Mouse (Mus musculus): ENCODE data around the gene Zswim5. TPM values are rescaled to one million over a fixed set of nuclear protein-coding genes. Genes with fewer than 3 reads are reported as not detected.

Zswim5 gene
- polyA plus RNA-seq, 1 experiment: 36.0 TPM

- DNase-seq (ENCODE audit: low read depth): no peak
- TF ChIP-seq CTCF (IDR thresholded peaks at IDR 0.05; ENCODE audit: borderline replicate concordance, extremely low read depth, insufficient read depth, insufficient read length) (no peak), POLR2A (IDR thresholded peaks at IDR 0.05; ENCODE audit: borderline replicate concordance, extremely low read depth, insufficient read depth, insufficient read length, poor library complexity, severe bottlenecking) (no peak)
Observed at GRCm38 (mm10) chr4:116862023-116862422, 15.2 kb upstream of the Zswim5 start.

- DNase-seq (ENCODE audit: low read depth): no peak
- TF ChIP-seq POLR2A (IDR thresholded peaks at IDR 0.05; ENCODE audit: borderline replicate concordance, extremely low read depth, insufficient read depth, insufficient read length, poor library complexity, severe bottlenecking): no peak
- TF ChIP-seq CTCF (IDR thresholded peaks at IDR 0.05; ENCODE audit: borderline replicate concordance, extremely low read depth, insufficient read depth, insufficient read length): no peak
Observed at GRCm38 (mm10) chr4:116869898-116870297, 7.3 kb upstream of the Zswim5 start.

DNA sequence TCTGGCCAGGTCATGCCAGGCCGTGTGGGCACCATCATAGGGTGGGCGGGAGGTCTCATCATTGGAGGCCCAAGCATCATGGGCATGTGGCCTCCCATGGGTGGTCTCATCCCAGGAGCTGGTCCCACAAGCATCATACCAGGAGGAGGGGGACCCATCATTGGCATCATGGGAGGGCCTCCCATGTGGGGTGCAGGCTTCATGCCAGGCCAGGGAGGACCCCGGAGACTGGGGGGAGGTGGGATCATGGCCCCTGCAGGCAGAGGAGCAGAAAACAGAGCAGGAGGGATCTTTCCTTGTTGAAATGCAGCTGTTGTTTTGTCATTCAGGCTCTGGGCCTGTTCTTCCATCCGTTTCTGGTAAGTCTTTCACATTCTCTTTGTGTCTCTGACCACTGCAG lies 2.6 kb upstream of the Zswim5 start:
- no peak for DNase-seq (ENCODE audit: low read depth)
- TF ChIP-seq CTCF (IDR thresholded peaks at IDR 0.05; ENCODE audit: borderline replicate concordance, extremely low read depth, insufficient read depth, insufficient read length) (no peak), POLR2A (IDR thresholded peaks at IDR 0.05; ENCODE audit: borderline replicate concordance, extremely low read depth, insufficient read depth, insufficient read length, poor library complexity, severe bottlenecking) (no peak)

GRCm38 (mm10) chr4:116876630-116876994 lies 564 bp upstream of the Zswim5 start:
- TF ChIP-seq CTCF (IDR thresholded peaks at IDR 0.05; ENCODE audit: borderline replicate concordance, extremely low read depth, insufficient read depth, insufficient read length) (peak; percentile 12; the same call in 1 of the 2 replicates), POLR2A (IDR thresholded peaks at IDR 0.05; ENCODE audit: borderline replicate concordance, extremely low read depth, insufficient read depth, insufficient read length, poor library complexity, severe bottlenecking) (no peak)
- peak; percentile 85 for DNase-seq (ENCODE audit: low read depth)

DNA sequence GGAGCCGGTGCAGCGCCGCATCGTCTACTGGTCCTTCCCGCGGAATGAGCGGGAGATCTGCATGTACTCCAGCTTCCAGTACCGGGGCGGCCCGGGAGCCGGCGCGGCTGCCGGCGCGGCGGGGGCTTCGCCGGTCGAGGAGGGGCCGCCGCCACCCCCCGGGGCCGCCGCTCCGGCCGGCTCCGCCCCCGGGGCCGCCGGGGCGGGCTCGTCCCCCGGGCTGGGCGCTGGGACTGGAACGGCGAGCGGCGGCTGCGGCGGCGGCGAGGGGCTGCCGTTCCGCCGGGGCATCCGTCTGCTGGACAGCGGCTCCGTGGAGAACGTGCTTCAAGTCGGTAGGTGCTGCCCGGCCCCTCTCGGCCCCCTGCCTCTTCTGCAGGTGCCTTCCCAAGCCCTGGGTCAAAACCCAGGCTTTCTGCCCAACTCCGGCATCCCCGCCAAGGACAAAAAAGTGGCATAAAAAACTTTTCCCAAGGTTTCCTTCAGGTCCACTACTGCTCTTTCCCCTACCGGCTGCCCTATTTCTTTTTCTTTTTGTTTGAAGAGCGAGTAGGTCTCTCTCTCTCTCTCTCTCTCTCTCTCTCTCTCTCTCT lies 649 bp downstream of the Zswim5 start:
- TF ChIP-seq CTCF (IDR thresholded peaks at IDR 0.05; ENCODE audit: borderline replicate concordance, extremely low read depth, insufficient read depth, insufficient read length) (no peak), POLR2A (IDR thresholded peaks at IDR 0.05; ENCODE audit: borderline replicate concordance, extremely low read depth, insufficient read depth, insufficient read length, poor library complexity, severe bottlenecking) (0 out of 2 replicates have a peak, but pooled peaks have one; percentile 7)
- DNase-seq (ENCODE audit: low read depth): peak; percentile 69

- DNase-seq (ENCODE audit: low read depth): peak; percentile 92
- TF ChIP-seq POLR2A (IDR thresholded peaks at IDR 0.05; ENCODE audit: borderline replicate concordance, extremely low read depth, insufficient read depth, insufficient read length, poor library complexity, severe bottlenecking) (no peak), CTCF (IDR thresholded peaks at IDR 0.05; ENCODE audit: borderline replicate concordance, extremely low read depth, insufficient read depth, insufficient read length) (no peak)
Observed at GRCm38 (mm10) chr4:116878491-116878890, 1.3 kb downstream of the Zswim5 start.

DNA sequence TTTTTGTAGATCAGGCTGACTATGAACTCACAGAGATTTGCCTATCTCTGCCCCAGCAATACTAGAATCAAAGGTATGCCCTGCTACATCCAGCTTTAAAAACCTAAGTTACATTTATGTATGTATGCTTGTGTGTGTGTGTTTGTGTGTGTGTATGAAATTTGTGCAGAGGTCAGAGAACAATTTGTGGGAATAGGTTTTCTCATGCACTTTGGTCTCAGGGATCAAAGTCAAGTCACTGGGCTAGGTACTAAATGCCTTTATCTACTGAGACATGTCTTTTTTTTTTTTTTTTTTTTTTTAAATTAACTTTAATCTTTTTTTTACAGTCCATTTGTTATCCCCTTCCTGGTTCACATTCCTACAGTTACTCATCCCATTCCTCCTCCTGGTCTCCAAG lies 5.5 kb downstream of the Zswim5 start:
- no peak for TF ChIP-seq CTCF (IDR thresholded peaks at IDR 0.05; ENCODE audit: borderline replicate concordance, extremely low read depth, insufficient read depth, insufficient read length)
- TF ChIP-seq POLR2A (IDR thresholded peaks at IDR 0.05; ENCODE audit: borderline replicate concordance, extremely low read depth, insufficient read depth, insufficient read length, poor library complexity, severe bottlenecking): no peak
- DNase-seq (ENCODE audit: low read depth): no peak

- peak; percentile 15 for DNase-seq (ENCODE audit: low read depth)
- no peak for TF ChIP-seq CTCF (IDR thresholded peaks at IDR 0.05; ENCODE audit: borderline replicate concordance, extremely low read depth, insufficient read depth, insufficient read length)
- TF ChIP-seq POLR2A (IDR thresholded peaks at IDR 0.05; ENCODE audit: borderline replicate concordance, extremely low read depth, insufficient read depth, insufficient read length, poor library complexity, severe bottlenecking): no peak
Observed at GRCm38 (mm10) chr4:116894200-116895080, 17.3 kb downstream of the Zswim5 start.

DNA sequence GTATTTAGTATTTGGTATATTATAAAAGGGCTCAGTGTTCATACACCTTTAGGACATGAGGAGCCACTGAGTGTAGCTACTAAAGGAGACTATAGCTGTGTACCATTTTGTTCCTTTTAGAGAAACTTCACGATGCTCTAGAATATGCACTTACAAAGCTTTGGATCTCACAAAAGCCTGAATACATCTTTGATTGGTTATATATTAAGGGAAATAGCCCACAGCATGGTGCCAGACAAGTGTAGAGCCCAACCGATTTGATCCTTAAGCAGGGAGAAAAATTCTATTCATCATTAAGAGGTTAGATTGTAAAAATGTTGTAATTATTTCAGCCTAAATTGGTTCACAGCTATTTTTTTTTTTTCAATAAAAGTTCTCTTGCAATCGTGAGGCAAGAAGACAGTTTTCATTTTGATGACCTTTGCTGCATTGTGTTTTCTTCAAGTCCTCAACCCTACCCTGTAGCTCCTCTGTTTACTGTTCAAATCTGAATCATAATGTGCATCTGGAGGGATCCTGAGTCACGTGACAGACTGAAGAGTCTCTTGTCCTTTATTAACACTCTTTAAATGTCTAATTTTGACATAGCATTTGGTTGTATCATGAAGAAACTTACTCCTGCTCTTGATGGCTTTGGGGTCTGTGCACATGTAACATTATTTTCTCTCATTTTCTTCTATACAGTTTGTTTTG lies 33.5 kb downstream of the Zswim5 start:
- peak; percentile 80 for DNase-seq (ENCODE audit: low read depth)
- no peak for TF ChIP-seq POLR2A (IDR thresholded peaks at IDR 0.05; ENCODE audit: borderline replicate concordance, extremely low read depth, insufficient read depth, insufficient read length, poor library complexity, severe bottlenecking)
- TF ChIP-seq CTCF (IDR thresholded peaks at IDR 0.05; ENCODE audit: borderline replicate concordance, extremely low read depth, insufficient read depth, insufficient read length): no peak

- TF ChIP-seq POLR2A (IDR thresholded peaks at IDR 0.05; ENCODE audit: borderline replicate concordance, extremely low read depth, insufficient read depth, insufficient read length, poor library complexity, severe bottlenecking) (no peak), CTCF (IDR thresholded peaks at IDR 0.05; ENCODE audit: borderline replicate concordance, extremely low read depth, insufficient read depth, insufficient read length) (no peak)
- DNase-seq (ENCODE audit: low read depth): peak; percentile 77
Observed at GRCm38 (mm10) chr4:116911202-116911601, 34.0 kb downstream of the Zswim5 start.

- DNase-seq (ENCODE audit: low read depth): no peak
- no peak for TF ChIP-seq CTCF (IDR thresholded peaks at IDR 0.05; ENCODE audit: borderline replicate concordance, extremely low read depth, insufficient read depth, insufficient read length)
- TF ChIP-seq POLR2A (IDR thresholded peaks at IDR 0.05; ENCODE audit: borderline replicate concordance, extremely low read depth, insufficient read depth, insufficient read length, poor library complexity, severe bottlenecking): no peak
Observed at GRCm38 (mm10) chr4:116913318-116913717, 36.1 kb downstream of the Zswim5 start.

All from brain, embryonic 14.5 days (tissue).